Mouse (Mus musculus) embryonic facial prominence, embryonic 11.5 days (tissue): ENCODE results near the gene Defb36. TPM values are rescaled to one million over a fixed set of nuclear protein-coding genes. Genes with fewer than 3 reads are reported as not detected.

Experiments used
- ATAC-seq: fragments of 200-750 bp; cut with Nextera tagmentation; replicated peaks from 2 replicates; pipeline ENCODE4 v1.8.0; 2017; ENCODE audit warnings: low read depth; ENCODE audit not compliant: insufficient number of reproducible peaks, low FRiP score, low TSS enrichment
- DNase-seq: peaks from one replicate; pipeline ENCODE4 v3.0.0-alpha.2; 2015; ENCODE audit warnings: low spot score
- H3K27ac ChIP-seq: fragments of 300-500 bp; sonication (generic); replicated peaks from 2 replicates; pipeline ENCODE4 v1.5.1; 2014; ENCODE audit warnings: mild to moderate bottlenecking, low read depth, low read length, control low read depth
- H3K27me3 ChIP-seq: fragments of 300-500 bp; sonication (generic); 2 replicates; pipeline ENCODE4 v1.6.1; 2014; ENCODE audit warnings: mild to moderate bottlenecking, low read length, moderate library complexity, mixed read lengths; ENCODE audit not compliant: control insufficient read depth, insufficient read depth
- H3K36me3 ChIP-seq: fragments of 300-500 bp; sonication (generic); replicated peaks from 2 replicates; pipeline ENCODE4 v1.6.1; 2014; ENCODE audit warnings: low read depth, mild to moderate bottlenecking, low read length, moderate library complexity, mixed read lengths; ENCODE audit not compliant: control insufficient read depth, insufficient read depth
- H3K4me1 ChIP-seq: fragments of 300-500 bp; sonication (generic); 2 replicates; pipeline ENCODE4 v1.6.1; 2014; ENCODE audit warnings: low read length, mixed read lengths; ENCODE audit not compliant: control insufficient read depth, insufficient read depth
- H3K4me2 ChIP-seq: fragments of 300-500 bp; sonication (generic); 2 replicates; pipeline ENCODE4 v1.6.1; 2014; ENCODE audit warnings: low read depth, mild to moderate bottlenecking, control low read depth, low read length, moderate library complexity
- H3K4me3 ChIP-seq: fragments of 300-500 bp; sonication (generic); 2 replicates; pipeline ENCODE4 v1.5.1; 2014; ENCODE audit warnings: low read depth, low read length, control low read depth
- H3K9ac ChIP-seq: fragments of 300-500 bp; sonication (generic); replicated peaks from 2 replicates; pipeline ENCODE4 v1.6.1; 2014; ENCODE audit warnings: mild to moderate bottlenecking, control low read depth, low read length
- H3K9me3 ChIP-seq: fragments of 300-500 bp; sonication (generic); replicated peaks from 2 replicates; pipeline ENCODE4 v1.6.1; 2016; ENCODE audit warnings: mild to moderate bottlenecking, low read length, inconsistent platforms, mixed read lengths; ENCODE audit not compliant: control insufficient read depth
- WGBS: fragments of 180-500 bp; shearing (Covaris S2); extraction: QIAGEN DNeasy Blood & Tissue Kit; methylation state at CpG from one replicate; pipeline ENCODE4 v1.1.7; 2014; 5-methylcytosine and 5-hydroxymethylcytosine counted together
- polyA plus RNA-seq: library from polyadenylated mRNA; unstranded; fragments of >200 nt; fragmentation: Nextera tagmentation; extraction: Ambion mirVana; gene quantifications from 2 replicates; pipeline ENCODE4 v1.2.1, GENCODE M21; 2014

Defb36 gene
- polyA plus RNA-seq: not detected in 2 replicates

- no peaks in the 10 kb centered on the region for H3K9me3 ChIP-seq
- ATAC-seq (no peak), DNase-seq (peak; percentile 30)
- H3K36me3 ChIP-seq: no peaks in the 10 kb centered on the region
- H3K9ac ChIP-seq: no peak within 1 kb of the TSS
- no peak within 1 kb of the TSS for H3K4me3 ChIP-seq
- no peaks in the 10 kb centered on the region for H3K4me1 ChIP-seq
- H3K4me2 ChIP-seq: no peak within 1 kb of the TSS
- no peak within 1 kb of the TSS for H3K27ac ChIP-seq
- no peaks in the 10 kb centered on the region for H3K27me3 ChIP-seq
- WGBS: 86% methylated on average over 15 of the region's 15 CpGs
Measured at GRCm38 (mm10) chr2:152604057-152604456, at the start of gene Defb36. Gene Defb36, plus strand, starts transcription at chr2:152604327.

GRCm38 (mm10) chr2:152556655-152557054, 47.5 kb upstream of the Defb36 start:
- H3K27ac ChIP-seq: no peak overlapping the region
- ATAC-seq: no peak
- DNase-seq: no peak
- H3K9ac ChIP-seq: no peak overlapping the region
- H3K4me2 ChIP-seq: no peak overlapping the region
- no peaks in the 10 kb centered on the region for H3K9me3 ChIP-seq
- no peaks in the 10 kb centered on the region for H3K4me1 ChIP-seq
- H3K27me3 ChIP-seq: no peaks in the 10 kb centered on the region
- WGBS: 86% methylated on average over 7 of the region's 7 CpGs
- no peak overlapping the region for H3K4me3 ChIP-seq
- H3K36me3 ChIP-seq: no peaks in the 10 kb centered on the region

GRCm38 (mm10) chr2:152569038-152569437, 35.1 kb upstream of the Defb36 start, which contains the start of gene Gm17416:
Gene Gm17416, plus strand, starts transcription at chr2:152569338.
- no peak within 1 kb of the TSS for H3K27ac ChIP-seq
- 89% methylated on average over 5 of the region's 5 CpGs for WGBS
- H3K27me3 ChIP-seq: no peaks in the 10 kb centered on the region
- ATAC-seq (no peak), DNase-seq (no peak)
- H3K9me3 ChIP-seq: no peaks in the 10 kb centered on the region
- no peak within 1 kb of the TSS for H3K4me2 ChIP-seq
- H3K4me1 ChIP-seq: no peaks in the 10 kb centered on the region
- no peaks in the 10 kb centered on the region for H3K36me3 ChIP-seq
- no peak within 1 kb of the TSS for H3K4me3 ChIP-seq
- no peak within 1 kb of the TSS for H3K9ac ChIP-seq

GRCm38 (mm10) chr2:152569881-152570280, 34.2 kb upstream of the Defb36 start:
- ATAC-seq: no peak
- WGBS: 85% methylated on average over 4 of the region's 4 CpGs

GRCm38 (mm10) chr2:152570313-152570712, 33.8 kb upstream of the Defb36 start:
- ATAC-seq: no peak
- WGBS: 78% methylated on average over 6 of the region's 6 CpGs

More at GRCm38 (mm10) chr2:152569881-152570280, 34.2 kb upstream of the Defb36 start:
- Histone ChIP-seq H3K27ac (no peak overlapping the region), H3K36me3 (no peaks in the 10 kb centered on the region), H3K9me3 (no peaks in the 10 kb centered on the region), H3K4me2 (no peak overlapping the region), H3K27me3 (no peaks in the 10 kb centered on the region), H3K9ac (no peak overlapping the region), H3K4me3 (no peak overlapping the region), H3K4me1 (no peaks in the 10 kb centered on the region)
- DNase-seq: no peak

GRCm38 (mm10) chr2:152572114-152572794, 31.9 kb upstream of the Defb36 start, which contains the start of gene Defb21:
Gene Defb21, plus strand, starts transcription at chr2:152572744.
- Histone ChIP-seq H3K4me1 (no peaks in the 10 kb centered on the region), H3K27me3 (no peaks in the 10 kb centered on the region), H3K4me2 (no peak within 1 kb of the TSS), H3K4me3 (no peak within 1 kb of the TSS), H3K9ac (no peak within 1 kb of the TSS), H3K27ac (no peak within 1 kb of the TSS), H3K9me3 (no peaks in the 10 kb centered on the region), H3K36me3 (no peaks in the 10 kb centered on the region)
- DNase-seq: no peak
- no peak for ATAC-seq
- 59% methylated on average over 11 of the region's 11 CpGs for WGBS

More at GRCm38 (mm10) chr2:152570313-152570712, 33.8 kb upstream of the Defb36 start:
- no peak overlapping the region for H3K4me2 ChIP-seq
- no peaks in the 10 kb centered on the region for H3K27me3 ChIP-seq
- H3K4me1 ChIP-seq: no peaks in the 10 kb centered on the region
- DNase-seq: no peak
- H3K9ac ChIP-seq: no peak overlapping the region
- H3K4me3 ChIP-seq: no peak overlapping the region
- no peaks in the 10 kb centered on the region for H3K36me3 ChIP-seq
- H3K9me3 ChIP-seq: no peaks in the 10 kb centered on the region
- H3K27ac ChIP-seq: no peak overlapping the region

GRCm38 (mm10) chr2:152573484-152573883, 30.6 kb upstream of the Defb36 start:
- Histone ChIP-seq H3K27me3 (no peaks in the 10 kb centered on the region), H3K36me3 (no peaks in the 10 kb centered on the region), H3K4me2 (no peak overlapping the region), H3K9me3 (no peaks in the 10 kb centered on the region), H3K4me1 (no peaks in the 10 kb centered on the region), H3K9ac (no peak overlapping the region), H3K4me3 (no peak overlapping the region), H3K27ac (no peak overlapping the region)
- no peak for ATAC-seq
- 92% methylated on average over 8 of the region's 8 CpGs for WGBS
- DNase-seq: no peak

GRCm38 (mm10) chr2:152580107-152580506, 24.0 kb upstream of the Defb36 start, which contains the start of gene Defb19:
Gene Defb19, minus strand, starts transcription at chr2:152580312.
- no peak within 1 kb of the TSS for H3K27ac ChIP-seq
- H3K4me3 ChIP-seq: no peak within 1 kb of the TSS
- WGBS: 57% methylated on average over 7 of the region's 7 CpGs
- no peak within 1 kb of the TSS for H3K9ac ChIP-seq
- H3K4me1 ChIP-seq: no peaks in the 10 kb centered on the region
- H3K4me2 ChIP-seq: no peak within 1 kb of the TSS
- no peak for DNase-seq
- H3K27me3 ChIP-seq: no peaks in the 10 kb centered on the region
- ATAC-seq: no peak
- no peaks in the 10 kb centered on the region for H3K36me3 ChIP-seq
- H3K9me3 ChIP-seq: no peaks in the 10 kb centered on the region
